In the genomic region with DNA sequence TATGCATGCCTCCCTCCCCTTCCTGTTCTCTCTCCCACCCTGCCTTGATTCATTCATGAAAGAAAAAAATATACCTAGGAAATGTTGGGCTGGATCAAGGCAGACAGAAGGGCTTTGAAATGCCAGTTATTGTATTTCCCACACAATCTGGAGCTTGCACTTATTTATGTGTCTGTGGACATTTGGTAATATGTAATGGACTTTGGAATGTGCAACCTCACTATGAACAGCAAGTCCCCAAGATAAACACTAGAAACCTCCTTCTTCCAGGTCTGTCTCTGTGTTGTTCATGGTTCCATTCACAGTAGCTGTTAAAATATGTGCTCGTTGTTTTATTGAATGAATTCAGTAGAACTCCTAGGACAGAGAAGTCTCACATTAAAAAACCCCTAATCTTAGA, we compare ENCODE assay signal across 11 mouse cellular contexts.
A peak's percentile ranks its signal among the peaks of the same experiment; 100 is the strongest.
DNase-seq lines count a peak whose midpoint lies in the region; ATAC-seq and TF ChIP-seq lines count a peak whose summit lies in the region.
"Had no signal": no experiment of that assay in that cellular context is flagged by ENCODE, and none has a peak within 500 bp of the region (broad histone marks: within the 10 kb centered on the region; RNA-seq: fewer than 3 reads in every experiment).

No protein-coding gene starts in this region.

- WGBS in intestine, postnatal 0 days: 51% methylated on average over 1 of the region's 1 CpGs
- WGBS in intestine, embryonic 16.5 days: 69% methylated on average over 1 of the region's 1 CpGs
- WGBS in liver, embryonic 16.5 days (ENCODE audit: insufficient replicate concordance): 36% methylated on average over 1 of the region's 1 CpGs
- WGBS in liver, embryonic 12.5 days (ENCODE audit: insufficient replicate concordance): 60% methylated on average over 1 of the region's 1 CpGs
- 88% methylated on average over 1 of the region's 1 CpGs for WGBS in midbrain, embryonic 11.5 days
- WGBS in midbrain, embryonic 16.5 days: 83% methylated on average over 1 of the region's 1 CpGs

- no peak overlapping the region for H3K4me2 ChIP-seq in intestine, postnatal 0 days (replicated peaks; ENCODE audit: low read depth)
- H3K4me2 ChIP-seq in intestine, embryonic 16.5 days (ENCODE audit: low read depth, low read length): no peak overlapping the region
- H3K4me2 ChIP-seq in liver, embryonic 16.5 days (ENCODE audit: low read depth, low read length): no peak overlapping the region
- no peak overlapping the region for H3K4me2 ChIP-seq in liver, embryonic 12.5 days
- no peak overlapping the region for H3K4me2 ChIP-seq in midbrain, embryonic 11.5 days
- no peak overlapping the region for H3K4me2 ChIP-seq in midbrain, embryonic 16.5 days (ENCODE audit: low read length)
- H3K4me2 ChIP-seq: embryonic facial prominence, embryonic 13.5 days; embryonic facial prominence, embryonic 15.5 days; forebrain, embryonic 12.5 days had no signal

- TF ChIP-seq CTCF in intestine, postnatal 0 days (IDR thresholded peaks at IDR 0.05; ENCODE audit: low read depth): no peak

- no peak overlapping the region for H3K27ac ChIP-seq in intestine, postnatal 0 days (ENCODE audit: low read depth, low read length)
- H3K27ac ChIP-seq in intestine, embryonic 16.5 days (ENCODE audit: low read length): no peak overlapping the region
- peak overlapping the region; percentile 25; the same call in 1 of the 2 replicates for H3K27ac ChIP-seq in liver, embryonic 16.5 days (ENCODE audit: low read length)
- H3K27ac ChIP-seq in liver, embryonic 12.5 days: no peak overlapping the region
- no peak overlapping the region for H3K27ac ChIP-seq in midbrain, embryonic 11.5 days (ENCODE audit: low read depth, low read length)
- H3K27ac ChIP-seq in midbrain, embryonic 16.5 days (ENCODE audit: low read length): no peak overlapping the region
- H3K27ac ChIP-seq: embryonic facial prominence, embryonic 13.5 days; embryonic facial prominence, embryonic 15.5 days; forebrain, embryonic 12.5 days had no signal

- ATAC-seq in intestine, postnatal 0 days: peak; percentile 65
- ATAC-seq in intestine, embryonic 16.5 days: no peak; the same call in 1 of the 2 replicates
- ATAC-seq in liver, embryonic 16.5 days (ENCODE audit: low read depth): peak; percentile 64
- ATAC-seq in liver, embryonic 12.5 days: no peak
- ATAC-seq in midbrain, embryonic 11.5 days (ENCODE audit: low FRiP score): no peak
- ATAC-seq in midbrain, embryonic 16.5 days: no peak

- DNase-seq in midbrain, embryonic 11.5 days (ENCODE audit: low spot score, missing footprints): peak; percentile 64

- no peaks in the 10 kb centered on the region for H3K36me3 ChIP-seq in intestine, postnatal 0 days (ENCODE audit: control insufficient read depth, insufficient read depth)
- H3K36me3 ChIP-seq in intestine, embryonic 16.5 days (ENCODE audit: control insufficient read depth, insufficient read depth, low read length): no peaks in the 10 kb centered on the region
- H3K36me3 ChIP-seq in liver, embryonic 16.5 days (ENCODE audit: control insufficient read depth, insufficient read depth): no peaks in the 10 kb centered on the region
- H3K36me3 ChIP-seq in liver, embryonic 12.5 days: no peaks in the 10 kb centered on the region
- H3K36me3 ChIP-seq in midbrain, embryonic 11.5 days (ENCODE audit: control insufficient read depth, insufficient read depth, low read length): no peaks in the 10 kb centered on the region
- H3K36me3 ChIP-seq in midbrain, embryonic 16.5 days (ENCODE audit: control insufficient read depth, insufficient read depth, low read length): no peaks in the 10 kb centered on the region
- H3K36me3 ChIP-seq: embryonic facial prominence, embryonic 13.5 days; embryonic facial prominence, embryonic 15.5 days; forebrain, embryonic 10.5 days; forebrain, embryonic 12.5 days had no signal

- H3K9me3 ChIP-seq in intestine, postnatal 0 days (ENCODE audit: control insufficient read depth): no peaks in the 10 kb centered on the region
- no peaks in the 10 kb centered on the region for H3K9me3 ChIP-seq in intestine, embryonic 16.5 days (ENCODE audit: control insufficient read depth, low read length)
- H3K9me3 ChIP-seq in liver, embryonic 16.5 days (replicated peaks; ENCODE audit: control insufficient read depth, low read length): no peaks in the 10 kb centered on the region
- H3K9me3 ChIP-seq in liver, embryonic 12.5 days (replicated peaks): no peaks in the 10 kb centered on the region
- H3K9me3 ChIP-seq in midbrain, embryonic 11.5 days (ENCODE audit: control insufficient read depth, low read length): no peaks in the 10 kb centered on the region
- H3K9me3 ChIP-seq in midbrain, embryonic 16.5 days (replicated peaks; ENCODE audit: control insufficient read depth, low read length, poor library complexity, severe bottlenecking): no peaks in the 10 kb centered on the region
- H3K9me3 ChIP-seq: embryonic facial prominence, embryonic 13.5 days; embryonic facial prominence, embryonic 15.5 days; forebrain, embryonic 10.5 days; forebrain, embryonic 12.5 days had no signal

- no peak overlapping the region for H3K9ac ChIP-seq in intestine, postnatal 0 days (ENCODE audit: low read depth, low read length)
- H3K9ac ChIP-seq in intestine, embryonic 16.5 days (ENCODE audit: low read depth, low read length): no peak overlapping the region
- no peak overlapping the region for H3K9ac ChIP-seq in liver, embryonic 16.5 days (ENCODE audit: low read depth, low read length)
- no peak overlapping the region for H3K9ac ChIP-seq in liver, embryonic 12.5 days
- H3K9ac ChIP-seq in midbrain, embryonic 11.5 days (ENCODE audit: low read length): no peak overlapping the region
- H3K9ac ChIP-seq in midbrain, embryonic 16.5 days (ENCODE audit: low read depth, low read length): no peak overlapping the region
- H3K9ac ChIP-seq: embryonic facial prominence, embryonic 13.5 days; embryonic facial prominence, embryonic 15.5 days; forebrain, embryonic 12.5 days had no signal

- H3K4me3 ChIP-seq in intestine, postnatal 0 days (ENCODE audit: low read depth, low read length): no peak overlapping the region
- no peak overlapping the region for H3K4me3 ChIP-seq in intestine, embryonic 16.5 days (ENCODE audit: low read length)
- H3K4me3 ChIP-seq in liver, embryonic 16.5 days (ENCODE audit: low read depth, low read length): no peak overlapping the region
- no peak overlapping the region for H3K4me3 ChIP-seq in liver, embryonic 12.5 days
- H3K4me3 ChIP-seq in midbrain, embryonic 11.5 days (ENCODE audit: low read depth, low read length): no peak overlapping the region
- no peak overlapping the region for H3K4me3 ChIP-seq in midbrain, embryonic 16.5 days (ENCODE audit: low read depth, low read length)
- H3K4me3 ChIP-seq: embryonic facial prominence, embryonic 13.5 days; embryonic facial prominence, embryonic 15.5 days; erythroblast, embryonic 14.5 days; forebrain, embryonic 10.5 days; forebrain, embryonic 12.5 days had no signal

- no peaks in the 10 kb centered on the region for H3K27me3 ChIP-seq in intestine, postnatal 0 days (replicated peaks; ENCODE audit: control insufficient read depth, insufficient read depth, low read length)
- H3K27me3 ChIP-seq in intestine, embryonic 16.5 days (replicated peaks; ENCODE audit: control insufficient read depth, insufficient read depth, low read length): no peaks in the 10 kb centered on the region
- H3K27me3 ChIP-seq in liver, embryonic 16.5 days (ENCODE audit: control insufficient read depth, insufficient read depth, low read depth, low read length): no peaks in the 10 kb centered on the region
- no peaks in the 10 kb centered on the region for H3K27me3 ChIP-seq in liver, embryonic 12.5 days (replicated peaks)
- H3K27me3 ChIP-seq in midbrain, embryonic 11.5 days (ENCODE audit: control insufficient read depth, insufficient read depth, low read length): no peaks in the 10 kb centered on the region
- H3K27me3 ChIP-seq in midbrain, embryonic 16.5 days (ENCODE audit: control insufficient read depth, insufficient read depth, low read depth, low read length): no peaks in the 10 kb centered on the region
- H3K27me3 ChIP-seq: embryonic facial prominence, embryonic 13.5 days; embryonic facial prominence, embryonic 15.5 days; forebrain, embryonic 12.5 days had no signal

- H3K4me1 ChIP-seq in intestine, postnatal 0 days (replicated peaks; ENCODE audit: control insufficient read depth, insufficient read depth, low read length): no peaks in the 10 kb centered on the region
- H3K4me1 ChIP-seq in intestine, embryonic 16.5 days (ENCODE audit: control insufficient read depth, insufficient read depth, low read length): 0 out of 2 replicates have a peak, but pooled peaks cover 2% of the 10 kb centered on the region
- peaks cover 2% of the 10 kb centered on the region; the same call in 1 of the 2 replicates for H3K4me1 ChIP-seq in liver, embryonic 16.5 days (ENCODE audit: control insufficient read depth, low read depth, low read length)
- peaks cover 13% of the 10 kb centered on the region; the same call in 1 of the 2 replicates for H3K4me1 ChIP-seq in liver, embryonic 12.5 days
- H3K4me1 ChIP-seq in midbrain, embryonic 11.5 days (ENCODE audit: control insufficient read depth, insufficient read depth, low read length): peaks cover 17% of the 10 kb centered on the region
- H3K4me1 ChIP-seq in midbrain, embryonic 16.5 days (ENCODE audit: control insufficient read depth, insufficient read depth, low read length): peaks cover 20% of the 10 kb centered on the region

Comparison
In these comparisons a context has a peak if more than half of its experiments do, and no peak if none do; other contexts are left out.
1. ATAC-seq: peak in intestine, postnatal 0 days (single experiment) and liver, embryonic 16.5 days (single experiment); none in intestine, embryonic 16.5 days (single experiment), liver, embryonic 12.5 days (single experiment), midbrain, embryonic 11.5 days (single experiment) and midbrain, embryonic 16.5 days (single experiment).